Mouse (Mus musculus): ENCODE measurements around the gene Tmem204. TPM values are rescaled to one million over a fixed set of nuclear protein-coding genes. Genes with fewer than 3 reads are reported as not detected.

The Tmem204 gene
- polyA plus RNA-seq, 1 experiment from 2014 or later = 26.7 TPM

GRCm38 (mm10) chr17:25101338-25101737 is 17.9 kb upstream of the Tmem204 start:
- Histone ChIP-seq H3K36me3 (ENCODE audit: control insufficient read depth, insufficient read depth) (peaks cover 55% of the 10 kb centered on the region), H3K9ac (ENCODE audit: low read length) (no peak overlapping the region), H3K4me2 (ENCODE audit: low read depth, low read length) (no peak overlapping the region), H3K9me3 (replicated peaks; ENCODE audit: control insufficient read depth, low read length) (no peaks in the 10 kb centered on the region), H3K27me3 (ENCODE audit: control insufficient read depth, insufficient read depth, low read length) (no peaks in the 10 kb centered on the region), H3K27ac (ENCODE audit: low read length) (no peak overlapping the region), H3K4me1 (ENCODE audit: control insufficient read depth, insufficient read depth, low read length) (no peaks in the 10 kb centered on the region), H3K4me3 (ENCODE audit: low read length) (no peak overlapping the region)
- no peak for ATAC-seq (replicated peaks; ENCODE audit: extremely low read depth, insufficient read depth, low FRiP score)
- WGBS = 87% methylated on average over 11 of the region's 11 CpGs

- H3K4me2 ChIP-seq (ENCODE audit: low read depth, low read length) = no peak overlapping the region
- no peaks in the 10 kb centered on the region for H3K27me3 ChIP-seq (ENCODE audit: control insufficient read depth, insufficient read depth, low read length)
- H3K4me1 ChIP-seq (ENCODE audit: control insufficient read depth, insufficient read depth, low read length) = no peaks in the 10 kb centered on the region
- H3K9me3 ChIP-seq (replicated peaks; ENCODE audit: control insufficient read depth, low read length) = no peaks in the 10 kb centered on the region
- no peak overlapping the region for H3K9ac ChIP-seq (ENCODE audit: low read length)
- 87% methylated on average over 6 of the region's 6 CpGs for WGBS
- H3K4me3 ChIP-seq (ENCODE audit: low read length) = no peak overlapping the region
- peaks cover 55% of the 10 kb centered on the region for H3K36me3 ChIP-seq (ENCODE audit: control insufficient read depth, insufficient read depth)
- no peak for ATAC-seq (replicated peaks; ENCODE audit: extremely low read depth, insufficient read depth, low FRiP score)
- no peak overlapping the region for H3K27ac ChIP-seq (ENCODE audit: low read length)
These were observed 16.7 kb upstream of the Tmem204 start for GRCm38 (mm10) chr17:25100052-25100451.

- H3K27ac ChIP-seq (ENCODE audit: low read length) = no peak overlapping the region
- H3K36me3 ChIP-seq (ENCODE audit: control insufficient read depth, insufficient read depth) = peaks cover 25% of the 10 kb centered on the region
- no peaks in the 10 kb centered on the region for H3K27me3 ChIP-seq (ENCODE audit: control insufficient read depth, insufficient read depth, low read length)
- H3K4me3 ChIP-seq (ENCODE audit: low read length) = no peak overlapping the region
- no peak for ATAC-seq (replicated peaks; ENCODE audit: extremely low read depth, insufficient read depth, low FRiP score)
- H3K4me2 ChIP-seq (ENCODE audit: low read depth, low read length) = no peak overlapping the region
- H3K9me3 ChIP-seq (replicated peaks; ENCODE audit: control insufficient read depth, low read length) = no peaks in the 10 kb centered on the region
- no peak overlapping the region for H3K9ac ChIP-seq (ENCODE audit: low read length)
- WGBS = 85% methylated on average over 2 of the region's 2 CpGs
- no peaks in the 10 kb centered on the region for H3K4me1 ChIP-seq (ENCODE audit: control insufficient read depth, insufficient read depth, low read length)
These were observed 12.8 kb upstream of the Tmem204 start for GRCm38 (mm10) chr17:25096221-25096620.

GRCm38 (mm10) chr17:25090450-25090849 is 7.1 kb upstream of the Tmem204 start:
- Histone ChIP-seq H3K27ac (ENCODE audit: low read length) (no peak overlapping the region), H3K4me1 (ENCODE audit: control insufficient read depth, insufficient read depth, low read length) (no peaks in the 10 kb centered on the region), H3K9me3 (replicated peaks; ENCODE audit: control insufficient read depth, low read length) (no peaks in the 10 kb centered on the region), H3K4me2 (ENCODE audit: low read depth, low read length) (no peak overlapping the region), H3K4me3 (ENCODE audit: low read length) (no peak overlapping the region), H3K36me3 (ENCODE audit: control insufficient read depth, insufficient read depth) (peaks cover 7% of the 10 kb centered on the region; the same call in 1 of the 2 replicates), H3K27me3 (ENCODE audit: control insufficient read depth, insufficient read depth, low read length) (no peaks in the 10 kb centered on the region), H3K9ac (ENCODE audit: low read length) (no peak overlapping the region)
- 87% methylated on average over 10 of the region's 10 CpGs for WGBS
- ATAC-seq (replicated peaks; ENCODE audit: extremely low read depth, insufficient read depth, low FRiP score) = no peak

- peaks cover 3% of the 10 kb centered on the region for H3K4me1 ChIP-seq (ENCODE audit: control insufficient read depth, insufficient read depth, low read length)
- no peaks in the 10 kb centered on the region for H3K9me3 ChIP-seq (replicated peaks; ENCODE audit: control insufficient read depth, low read length)
- H3K27ac ChIP-seq (ENCODE audit: low read length) = no peak overlapping the region
- H3K27me3 ChIP-seq (ENCODE audit: control insufficient read depth, insufficient read depth, low read length) = no peaks in the 10 kb centered on the region
- H3K9ac ChIP-seq (ENCODE audit: low read length) = no peak overlapping the region
- no peak overlapping the region for H3K4me2 ChIP-seq (ENCODE audit: low read depth, low read length)
- WGBS = 56% methylated on average over 10 of the region's 10 CpGs
- peaks cover 7% of the 10 kb centered on the region; the same call in 1 of the 2 replicates for H3K36me3 ChIP-seq (ENCODE audit: control insufficient read depth, insufficient read depth)
- no peak overlapping the region for H3K4me3 ChIP-seq (ENCODE audit: low read length)
- no peak for ATAC-seq (replicated peaks; ENCODE audit: extremely low read depth, insufficient read depth, low FRiP score)
These were observed 5.8 kb upstream of the Tmem204 start for GRCm38 (mm10) chr17:25089158-25089557.

- Histone ChIP-seq H3K27me3 (ENCODE audit: control insufficient read depth, insufficient read depth, low read length) (no peaks in the 10 kb centered on the region), H3K9me3 (replicated peaks; ENCODE audit: control insufficient read depth, low read length) (no peaks in the 10 kb centered on the region), H3K36me3 (ENCODE audit: control insufficient read depth, insufficient read depth) (0 out of 2 replicates have a peak, but pooled peaks cover 3% of the 10 kb centered on the region), H3K4me1 (ENCODE audit: control insufficient read depth, insufficient read depth, low read length) (peaks cover 26% of the 10 kb centered on the region), H3K9ac (ENCODE audit: low read length) (no peak overlapping the region), H3K4me3 (ENCODE audit: low read length) (no peak overlapping the region), H3K4me2 (ENCODE audit: low read depth, low read length) (no peak overlapping the region), H3K27ac (ENCODE audit: low read length) (no peak overlapping the region)
- WGBS = 87% methylated on average over 7 of the region's 7 CpGs
- ATAC-seq (replicated peaks; ENCODE audit: extremely low read depth, insufficient read depth, low FRiP score) = no peak
These were observed 3.3 kb upstream of the Tmem204 start for GRCm38 (mm10) chr17:25086724-25087123.

- H3K27me3 ChIP-seq (ENCODE audit: control insufficient read depth, insufficient read depth, low read length) = no peaks in the 10 kb centered on the region
- no peak overlapping the region for H3K4me3 ChIP-seq (ENCODE audit: low read length)
- WGBS = 82% methylated on average over 13 of the region's 13 CpGs
- no peak overlapping the region for H3K9ac ChIP-seq (ENCODE audit: low read length)
- peaks cover 31% of the 10 kb centered on the region for H3K4me1 ChIP-seq (ENCODE audit: control insufficient read depth, insufficient read depth, low read length)
- H3K27ac ChIP-seq (ENCODE audit: low read length) = no peak overlapping the region
- ATAC-seq (replicated peaks; ENCODE audit: extremely low read depth, insufficient read depth, low FRiP score) = no peak
- H3K36me3 ChIP-seq (ENCODE audit: control insufficient read depth, insufficient read depth) = 0 out of 2 replicates have a peak, but pooled peaks cover 3% of the 10 kb centered on the region
- no peaks in the 10 kb centered on the region for H3K9me3 ChIP-seq (replicated peaks; ENCODE audit: control insufficient read depth, low read length)
- H3K4me2 ChIP-seq (ENCODE audit: low read depth, low read length) = no peak overlapping the region
These were observed 1.5 kb upstream of the Tmem204 start for GRCm38 (mm10) chr17:25084835-25085385.

- Histone ChIP-seq H3K27me3 (ENCODE audit: control insufficient read depth, insufficient read depth, low read length) (no peaks in the 10 kb centered on the region), H3K36me3 (ENCODE audit: control insufficient read depth, insufficient read depth) (0 out of 2 replicates have a peak, but pooled peaks cover 1% of the 10 kb centered on the region), H3K9ac (ENCODE audit: low read length) (no peak overlapping the region), H3K4me2 (ENCODE audit: low read depth, low read length) (no peak overlapping the region), H3K9me3 (replicated peaks; ENCODE audit: control insufficient read depth, low read length) (no peaks in the 10 kb centered on the region), H3K27ac (ENCODE audit: low read length) (peak overlapping the region; percentile 83), H3K4me3 (ENCODE audit: low read length) (no peak overlapping the region), H3K4me1 (ENCODE audit: control insufficient read depth, insufficient read depth, low read length) (peaks cover 36% of the 10 kb centered on the region)
- WGBS = 40% methylated on average over 3 of the region's 3 CpGs
- no peak for ATAC-seq (replicated peaks; ENCODE audit: extremely low read depth, insufficient read depth, low FRiP score)
These were observed 504 bp downstream of the Tmem204 start for GRCm38 (mm10) chr17:25082887-25083286.

- Histone ChIP-seq H3K4me1 (ENCODE audit: control insufficient read depth, insufficient read depth, low read length) (peaks cover 40% of the 10 kb centered on the region), H3K9ac (ENCODE audit: low read length) (peak overlapping the region; percentile 34; the same call in 1 of the 2 replicates)
These were observed 1.1 kb downstream of the Tmem204 start for GRCm38 (mm10) chr17:25082081-25082847.

More at GRCm38 (mm10) chr17:25082081-25082847, 1.1 kb downstream of the Tmem204 start:
- H3K27me3 ChIP-seq (ENCODE audit: control insufficient read depth, insufficient read depth, low read length) = no peaks in the 10 kb centered on the region
- ATAC-seq (replicated peaks; ENCODE audit: extremely low read depth, insufficient read depth, low FRiP score) = peak; percentile 56
- peak overlapping the region; percentile 43; the same call in 1 of the 2 replicates for H3K4me2 ChIP-seq (ENCODE audit: low read depth, low read length)
- H3K4me3 ChIP-seq (ENCODE audit: low read length) = no peak overlapping the region
- peak overlapping the region; percentile 83 for H3K27ac ChIP-seq (ENCODE audit: low read length)
- no peaks in the 10 kb centered on the region for H3K9me3 ChIP-seq (replicated peaks; ENCODE audit: control insufficient read depth, low read length)
- WGBS = 29% methylated on average over 14 of the region's 14 CpGs
- no peaks in the 10 kb centered on the region for H3K36me3 ChIP-seq (ENCODE audit: control insufficient read depth, insufficient read depth)
